Comparison of ENCODE assay signal across 8 mouse cellular contexts in the genomic region with DNA sequence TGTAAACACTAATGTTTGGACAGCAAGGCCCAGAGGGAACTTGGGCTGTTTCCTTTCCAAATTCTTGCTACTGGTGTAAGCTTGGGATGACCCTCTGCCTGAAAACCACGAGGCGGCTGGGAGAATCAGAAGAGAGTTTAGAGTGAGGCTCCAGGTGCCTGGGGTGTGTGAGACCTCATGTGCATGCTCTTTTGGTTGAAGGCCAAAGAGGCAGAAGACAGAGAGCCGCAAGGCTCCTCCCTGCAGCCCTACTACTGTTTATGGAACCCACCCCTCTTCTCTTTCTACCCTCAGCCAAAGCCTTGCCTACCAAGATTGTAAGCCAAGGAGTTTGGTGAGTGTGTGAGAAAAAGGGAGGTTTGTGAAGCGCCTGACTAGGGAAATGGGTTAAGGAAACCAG. TPM values are rescaled to one million over a fixed set of nuclear protein-coding genes. Genes with fewer than 3 reads are reported as not detected.
DNase-seq lines count a peak whose midpoint lies in the region; ATAC-seq lines count a peak whose summit lies in the region.

No protein-coding gene starts in this region.

- 43% methylated on average over 4 of the region's 4 CpGs for WGBS in kidney, embryonic 15.5 days
- 29% methylated on average over 4 of the region's 4 CpGs for WGBS in embryonic facial prominence, embryonic 15.5 days
- 56% methylated on average over 4 of the region's 4 CpGs for WGBS in intestine, embryonic 16.5 days
- WGBS in neural tube, embryonic 13.5 days, result 45% methylated on average over 4 of the region's 4 CpGs

- peaks cover 56% of the 10 kb centered on the region for H3K4me1 ChIP-seq in kidney, embryonic 15.5 days
- H3K4me1 ChIP-seq in embryonic facial prominence, embryonic 15.5 days, result peaks cover 59% of the 10 kb centered on the region
- H3K4me1 ChIP-seq in intestine, embryonic 16.5 days (ENCODE audit: control insufficient read depth, insufficient read depth, low read length), result peaks cover 34% of the 10 kb centered on the region
- H3K4me1 ChIP-seq in neural tube, embryonic 13.5 days (replicated peaks), result peaks cover 76% of the 10 kb centered on the region

- H3K4me2 ChIP-seq in kidney, embryonic 15.5 days, result peak overlapping the region; percentile 81
- peak overlapping the region; percentile 95 for H3K4me2 ChIP-seq in embryonic facial prominence, embryonic 15.5 days (replicated peaks)
- peak overlapping the region; percentile 92 for H3K4me2 ChIP-seq in intestine, embryonic 16.5 days (ENCODE audit: low read depth, low read length)
- peak overlapping the region; percentile 69 for H3K4me2 ChIP-seq in neural tube, embryonic 13.5 days

- H3K36me3 ChIP-seq in kidney, embryonic 15.5 days, result peaks cover 8% of the 10 kb centered on the region
- peaks cover 5% of the 10 kb centered on the region for H3K36me3 ChIP-seq in embryonic facial prominence, embryonic 15.5 days
- no peaks in the 10 kb centered on the region for H3K36me3 ChIP-seq in intestine, embryonic 16.5 days (ENCODE audit: control insufficient read depth, insufficient read depth, low read length)
- H3K36me3 ChIP-seq in neural tube, embryonic 13.5 days, result 0 out of 2 replicates have a peak, but pooled peaks cover 2% of the 10 kb centered on the region

- H3K27me3 ChIP-seq in kidney, embryonic 15.5 days, result no peaks in the 10 kb centered on the region
- H3K27me3 ChIP-seq in embryonic facial prominence, embryonic 15.5 days, result no peaks in the 10 kb centered on the region
- H3K27me3 ChIP-seq in intestine, embryonic 16.5 days (replicated peaks; ENCODE audit: control insufficient read depth, insufficient read depth, low read length), result no peaks in the 10 kb centered on the region
- no peaks in the 10 kb centered on the region for H3K27me3 ChIP-seq in neural tube, embryonic 13.5 days

- H3K9me3 ChIP-seq in kidney, embryonic 15.5 days (replicated peaks), result no peaks in the 10 kb centered on the region
- H3K9me3 ChIP-seq in embryonic facial prominence, embryonic 15.5 days (replicated peaks), result no peaks in the 10 kb centered on the region
- no peaks in the 10 kb centered on the region for H3K9me3 ChIP-seq in intestine, embryonic 16.5 days (ENCODE audit: control insufficient read depth, low read length)
- H3K9me3 ChIP-seq in neural tube, embryonic 13.5 days, result no peaks in the 10 kb centered on the region

- H3K27ac ChIP-seq in kidney, embryonic 15.5 days, result peak overlapping the region; percentile 100
- H3K27ac ChIP-seq in embryonic facial prominence, embryonic 15.5 days (replicated peaks), result peak overlapping the region; percentile 100; the same call in 1 of the 2 replicates
- no peak overlapping the region; the same call in 1 of the 2 replicates for H3K27ac ChIP-seq in intestine, embryonic 16.5 days (ENCODE audit: low read length)
- H3K27ac ChIP-seq in neural tube, embryonic 13.5 days (replicated peaks), result peak overlapping the region; percentile 99

- no peak for DNase-seq in kidney, postnatal 4 days
- DNase-seq in ovary, postnatal 10 days (ENCODE audit: low spot score), result no peak
- no peak for DNase-seq in frontal cortex, adult 2 months (ENCODE audit: extremely low spot score in 1 of 2, low spot score in 1 of 2)
- DNase-seq in spleen, adult 12 weeks (ENCODE audit: low spot score), result no peak

- no peak for ATAC-seq in kidney, embryonic 15.5 days (replicated peaks; ENCODE audit: low FRiP score)
- ATAC-seq in embryonic facial prominence, embryonic 15.5 days (ENCODE audit: insufficient number of reproducible peaks, low FRiP score, low TSS enrichment, low read depth), result no peak
- no peak for ATAC-seq in intestine, embryonic 16.5 days
- no peak for ATAC-seq in neural tube, embryonic 13.5 days (ENCODE audit: low read depth)

- H3K4me3 ChIP-seq in kidney, embryonic 15.5 days (replicated peaks), result peak overlapping the region; percentile 80
- peak overlapping the region; percentile 63 for H3K4me3 ChIP-seq in embryonic facial prominence, embryonic 15.5 days (replicated peaks)
- H3K4me3 ChIP-seq in intestine, embryonic 16.5 days (ENCODE audit: low read length), result peak overlapping the region; percentile 71
- H3K4me3 ChIP-seq in neural tube, embryonic 13.5 days, result peak overlapping the region; percentile 71

- H3K9ac ChIP-seq in kidney, embryonic 15.5 days, result peak overlapping the region; percentile 61; the same call in 1 of the 2 replicates
- H3K9ac ChIP-seq in embryonic facial prominence, embryonic 15.5 days, result peak overlapping the region; percentile 50; the same call in 1 of the 2 replicates
- H3K9ac ChIP-seq in intestine, embryonic 16.5 days (ENCODE audit: low read depth, low read length), result peak overlapping the region; percentile 74; the same call in 1 of the 2 replicates
- peak overlapping the region; percentile 94 for H3K9ac ChIP-seq in neural tube, embryonic 13.5 days

RNA-seq across cellular contexts. Expression of a gene that starts 1.1 kb away (rescaled TPM):
- 15.3 and 19.7 TPM in 2 replicates for polyA plus RNA-seq in kidney, embryonic 15.5 days (2015; fragmentation: Nextera tagmentation; extraction: Ambion mirVana)
- 19.8 and 21.3 TPM in 2 replicates for polyA plus RNA-seq in embryonic facial prominence, embryonic 15.5 days (2015; fragmentation: Nextera tagmentation; extraction: Ambion mirVana)
- polyA plus RNA-seq in intestine, embryonic 16.5 days (2015; fragmentation: Nextera tagmentation; extraction: Ambion mirVana), result 9.2 TPM in 2 replicates
- polyA plus RNA-seq in neural tube, embryonic 13.5 days (2015; fragmentation: Nextera tagmentation; extraction: Ambion mirVana), result 45.8 and 50.6 TPM in 2 replicates
- 83.9 and 90.8 TPM in 2 replicates for polyA plus RNA-seq in frontal cortex, adult 2 months (2012; rRNA removed)

RNA-seq across cellular contexts. Expression of a gene that starts 2.2 kb away (rescaled TPM):
- polyA plus RNA-seq in kidney, embryonic 15.5 days (2015; fragmentation: Nextera tagmentation; extraction: Ambion mirVana), result 89.9 and 92.0 TPM in 2 replicates
- polyA plus RNA-seq in embryonic facial prominence, embryonic 15.5 days (2015; fragmentation: Nextera tagmentation; extraction: Ambion mirVana), result 83.9 and 94.7 TPM in 2 replicates
- polyA plus RNA-seq in intestine, embryonic 16.5 days (2015; fragmentation: Nextera tagmentation; extraction: Ambion mirVana), result 91.3 and 105 TPM in 2 replicates
- polyA plus RNA-seq in neural tube, embryonic 13.5 days (2015; fragmentation: Nextera tagmentation; extraction: Ambion mirVana), result 82.6 and 88.0 TPM in 2 replicates
- 72.8 and 80.1 TPM in 2 replicates for polyA plus RNA-seq in frontal cortex, adult 2 months (2012; rRNA removed)

RNA-seq across cellular contexts. Expression of a gene that starts 9.0 kb away (rescaled TPM):
- 2.4 and 3.4 TPM in 2 replicates for polyA plus RNA-seq in kidney, embryonic 15.5 days (2015; fragmentation: Nextera tagmentation; extraction: Ambion mirVana)
- 3.8 and 3.9 TPM in 2 replicates for polyA plus RNA-seq in embryonic facial prominence, embryonic 15.5 days (2015; fragmentation: Nextera tagmentation; extraction: Ambion mirVana)
- 1.8 and 1.9 TPM in 2 replicates for polyA plus RNA-seq in intestine, embryonic 16.5 days (2015; fragmentation: Nextera tagmentation; extraction: Ambion mirVana)
- 7.3 and 13.3 TPM in 2 replicates for polyA plus RNA-seq in neural tube, embryonic 13.5 days (2015; fragmentation: Nextera tagmentation; extraction: Ambion mirVana)
- polyA plus RNA-seq in frontal cortex, adult 2 months (2012; rRNA removed), result 5.2 and 6.7 TPM in 2 replicates

RNA-seq across cellular contexts. Expression of a gene that starts 12.3 kb away (rescaled TPM):
- polyA plus RNA-seq in kidney, embryonic 15.5 days (2015; fragmentation: Nextera tagmentation; extraction: Ambion mirVana), result 2.8 and 5.5 TPM in 2 replicates
- polyA plus RNA-seq in embryonic facial prominence, embryonic 15.5 days (2015; fragmentation: Nextera tagmentation; extraction: Ambion mirVana), result 5.1 TPM in 1 of 2 replicates, not detected in the other
- polyA plus RNA-seq in intestine, embryonic 16.5 days (2015; fragmentation: Nextera tagmentation; extraction: Ambion mirVana), result 5.5 TPM in 1 of 2 replicates, not detected in the other
- polyA plus RNA-seq in neural tube, embryonic 13.5 days (2015; fragmentation: Nextera tagmentation; extraction: Ambion mirVana), result 8.7 and 16.2 TPM in 2 replicates
- not detected in 2 replicates for polyA plus RNA-seq in frontal cortex, adult 2 months (2012; rRNA removed)

RNA-seq across cellular contexts. Expression of a gene that starts 45.5 kb away (rescaled TPM):
- polyA plus RNA-seq in kidney, embryonic 15.5 days (2015; fragmentation: Nextera tagmentation; extraction: Ambion mirVana), result 210 and 217 TPM in 2 replicates
- 223 and 231 TPM in 2 replicates for polyA plus RNA-seq in embryonic facial prominence, embryonic 15.5 days (2015; fragmentation: Nextera tagmentation; extraction: Ambion mirVana)
- polyA plus RNA-seq in intestine, embryonic 16.5 days (2015; fragmentation: Nextera tagmentation; extraction: Ambion mirVana), result 138 and 152 TPM in 2 replicates
- 137 and 142 TPM in 2 replicates for polyA plus RNA-seq in neural tube, embryonic 13.5 days (2015; fragmentation: Nextera tagmentation; extraction: Ambion mirVana)
- 538 and 576 TPM in 2 replicates for polyA plus RNA-seq in frontal cortex, adult 2 months (2012; rRNA removed)
